Mouse (Mus musculus): ENCODE measurements around the gene Acnat2. TPM values are rescaled to one million over a fixed set of nuclear protein-coding genes. Genes with fewer than 3 reads are reported as not detected.
"Not testable (repeated sequence)": the region's sequence is repeated elsewhere in the genome, so short reads cannot be mapped to it uniquely, and the experiment has no call there.

Acnat2 gene
- not detected in 2 replicates for polyA plus RNA-seq (2014; fragmentation: Nextera tagmentation; extraction: Ambion mirVana)

DNA sequence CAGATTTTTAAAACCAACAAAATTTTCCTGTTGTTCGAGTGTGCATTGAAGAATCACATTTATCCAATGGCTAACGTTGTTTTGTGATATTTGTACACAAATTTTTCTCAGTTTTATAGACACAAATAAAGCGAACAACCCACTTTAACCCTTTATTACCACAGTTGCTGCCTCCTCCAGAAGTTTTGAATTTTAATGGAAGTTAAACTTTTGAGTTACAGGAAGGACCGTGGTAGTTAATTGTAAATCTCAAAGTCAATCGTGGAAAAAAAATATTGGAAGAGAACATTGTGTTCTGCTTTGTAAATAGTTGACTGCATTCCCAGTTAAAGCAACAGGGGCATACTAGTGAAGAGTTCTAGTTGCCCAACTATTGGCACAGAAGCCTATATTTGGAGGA lies at the start of gene Acnat2:
Acnat2 (minus strand) TSS at position 195 of the 400 bp plus-strand sequence.
- H3K9ac ChIP-seq, result not testable (repeated sequence)

DNA sequence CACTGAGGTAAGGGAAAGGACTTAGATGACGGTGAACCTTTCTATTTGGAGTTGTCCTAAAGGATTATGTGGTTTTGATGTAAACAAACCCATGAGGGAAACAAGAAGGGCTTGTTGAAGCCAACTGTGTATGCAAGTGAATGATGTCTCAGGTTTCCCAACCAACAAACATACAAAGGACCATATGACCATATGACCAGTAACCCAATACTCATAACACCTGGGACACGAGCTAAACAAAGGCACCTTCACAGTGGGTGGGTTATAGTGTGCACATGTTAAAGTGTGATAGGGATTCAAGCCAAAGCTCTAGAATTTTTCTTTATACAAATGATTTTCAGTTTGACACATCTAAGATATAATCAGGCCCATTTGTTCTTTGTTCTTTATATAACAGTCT lies 48.2 kb upstream of the Acnat2 start:
- H3K27ac ChIP-seq (ENCODE audit: low read depth), result no peak overlapping the region
- H3K4me3 ChIP-seq (ENCODE audit: low read depth, low read length), result no peak overlapping the region
- no peaks in the 10 kb centered on the region for H3K9me3 ChIP-seq (ENCODE audit: low read depth, low read length)
- no peak for TF ChIP-seq CTCF (IDR thresholded peaks at IDR 0.05; ENCODE audit: low read depth)
- H3K4me2 ChIP-seq, result no peak overlapping the region
- ATAC-seq (ENCODE audit: insufficient read depth), result peak; percentile 17; the same call in 1 of the 2 replicates
- no peaks in the 10 kb centered on the region for H3K4me1 ChIP-seq (ENCODE audit: insufficient read depth)
- DNase-seq, result no peak
- 64% methylated on average over 2 of the region's 2 CpGs for WGBS
- H3K9ac ChIP-seq, result no peak overlapping the region
- H3K36me3 ChIP-seq (ENCODE audit: insufficient read depth), result no peaks in the 10 kb centered on the region
- H3K27me3 ChIP-seq (ENCODE audit: insufficient read depth, low read length), result no peaks in the 10 kb centered on the region

More for the DNA sequence above, at the start of gene Acnat2:
- ATAC-seq (ENCODE audit: insufficient read depth); DNase-seq; H3K4me3 ChIP-seq (ENCODE audit: low read depth, low read length); H3K27me3 ChIP-seq (ENCODE audit: insufficient read depth, low read length); H3K36me3 ChIP-seq (ENCODE audit: insufficient read depth); H3K27ac ChIP-seq (ENCODE audit: low read depth); H3K9me3 ChIP-seq (ENCODE audit: low read depth, low read length); H3K4me1 ChIP-seq (ENCODE audit: insufficient read depth); H3K4me2 ChIP-seq: not testable (repeated sequence)
- WGBS, result 83% methylated on average over 5 of the region's 5 CpGs

- Histone ChIP-seq H3K4me3 (ENCODE audit: low read depth, low read length) (no peak overlapping the region), H3K9ac (no peak overlapping the region), H3K4me2 (no peak overlapping the region), H3K27me3 (ENCODE audit: insufficient read depth, low read length) (no peaks in the 10 kb centered on the region), H3K9me3 (ENCODE audit: low read depth, low read length) (no peaks in the 10 kb centered on the region), H3K4me1 (ENCODE audit: insufficient read depth) (no peaks in the 10 kb centered on the region), H3K27ac (ENCODE audit: low read depth) (no peak overlapping the region), H3K36me3 (ENCODE audit: insufficient read depth) (no peaks in the 10 kb centered on the region)
- DNase-seq (no peak), ATAC-seq (ENCODE audit: insufficient read depth) (no peak)
- 33% methylated on average over 1 of the region's 1 CpGs for WGBS
- TF ChIP-seq CTCF (IDR thresholded peaks at IDR 0.05; ENCODE audit: low read depth), result no peak
These were observed 44.0 kb upstream of the Acnat2 start for GRCm38 (mm10) chr4:49451848-49452551.

GRCm38 (mm10) chr4:49451133-49451847 lies 43.3 kb upstream of the Acnat2 start:
- ATAC-seq (ENCODE audit: insufficient read depth), result peak; percentile 17; the same call in 1 of the 2 replicates
- H3K27ac ChIP-seq (ENCODE audit: low read depth); H3K9ac ChIP-seq; H3K9me3 ChIP-seq (ENCODE audit: low read depth, low read length); H3K4me1 ChIP-seq (ENCODE audit: insufficient read depth); H3K4me2 ChIP-seq; H3K36me3 ChIP-seq (ENCODE audit: insufficient read depth); H3K4me3 ChIP-seq (ENCODE audit: low read depth, low read length); DNase-seq; H3K27me3 ChIP-seq (ENCODE audit: insufficient read depth, low read length): not testable (repeated sequence)
- WGBS, result 40% methylated on average over 1 of the region's 1 CpGs

- H3K27ac ChIP-seq (ENCODE audit: low read depth); H3K4me1 ChIP-seq (ENCODE audit: insufficient read depth); H3K9ac ChIP-seq; DNase-seq; H3K27me3 ChIP-seq (ENCODE audit: insufficient read depth, low read length); ATAC-seq (ENCODE audit: insufficient read depth); H3K36me3 ChIP-seq (ENCODE audit: insufficient read depth); H3K4me3 ChIP-seq (ENCODE audit: low read depth, low read length); H3K4me2 ChIP-seq; H3K9me3 ChIP-seq (ENCODE audit: low read depth, low read length): not testable (repeated sequence)
- WGBS, result 92% methylated on average over 3 of the region's 3 CpGs
These were observed 29.0 kb upstream of the Acnat2 start for GRCm38 (mm10) chr4:49436968-49437367.

- not testable (repeated sequence) for H3K9me3 ChIP-seq (ENCODE audit: low read depth, low read length); ATAC-seq (ENCODE audit: insufficient read depth); H3K9ac ChIP-seq; H3K4me2 ChIP-seq; DNase-seq; H3K4me3 ChIP-seq (ENCODE audit: low read depth, low read length); H3K27me3 ChIP-seq (ENCODE audit: insufficient read depth, low read length); H3K27ac ChIP-seq (ENCODE audit: low read depth); H3K4me1 ChIP-seq (ENCODE audit: insufficient read depth); H3K36me3 ChIP-seq (ENCODE audit: insufficient read depth)
- 64% methylated on average over 2 of the region's 2 CpGs for WGBS
These were observed 2.2 kb upstream of the Acnat2 start for GRCm38 (mm10) chr4:49410151-49410550.

DNA sequence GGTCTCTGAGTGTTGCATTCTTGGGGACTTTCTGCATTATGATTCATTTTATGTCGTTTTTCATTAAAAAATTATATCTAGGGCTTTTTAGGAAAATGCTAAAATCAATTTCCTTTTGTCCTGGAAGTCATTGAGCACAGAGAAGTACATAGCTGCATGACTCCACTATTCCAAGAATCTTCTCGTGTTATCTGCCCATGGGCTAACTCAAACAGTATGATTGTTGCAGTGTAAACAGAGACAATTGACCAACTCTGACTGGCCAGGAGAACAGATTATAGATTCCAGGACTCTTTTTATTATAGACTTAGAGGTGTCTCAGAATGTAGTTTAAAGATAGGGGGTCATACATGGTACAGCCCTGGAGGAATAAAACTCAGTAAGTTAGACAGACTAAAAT lies 21.1 kb downstream of the Acnat2 start:
- WGBS, result 31% methylated on average over 2 of the region's 2 CpGs

GRCm38 (mm10) chr4:49383576-49384318 lies 24.2 kb downstream of the Acnat2 start:
- H3K27ac ChIP-seq (ENCODE audit: low read depth); H3K9ac ChIP-seq; ATAC-seq (ENCODE audit: insufficient read depth); H3K27me3 ChIP-seq (ENCODE audit: insufficient read depth, low read length); H3K4me3 ChIP-seq (ENCODE audit: low read depth, low read length); DNase-seq; H3K4me1 ChIP-seq (ENCODE audit: insufficient read depth); H3K4me2 ChIP-seq; H3K36me3 ChIP-seq (ENCODE audit: insufficient read depth); H3K9me3 ChIP-seq (ENCODE audit: low read depth, low read length): not testable (repeated sequence)
- WGBS, result 10% methylated on average over 1 of the region's 2 CpGs

More for the DNA sequence above, 21.1 kb downstream of the Acnat2 start:
- Histone ChIP-seq H3K27ac (ENCODE audit: low read depth) (no peak overlapping the region), H3K4me3 (ENCODE audit: low read depth, low read length) (no peak overlapping the region), H3K9ac (no peak overlapping the region), H3K36me3 (ENCODE audit: insufficient read depth) (no peaks in the 10 kb centered on the region), H3K9me3 (ENCODE audit: low read depth, low read length) (no peaks in the 10 kb centered on the region), H3K4me2 (no peak overlapping the region), H3K27me3 (ENCODE audit: insufficient read depth, low read length) (no peaks in the 10 kb centered on the region), H3K4me1 (ENCODE audit: insufficient read depth) (no peaks in the 10 kb centered on the region)
- no peak for DNase-seq
- no peak for ATAC-seq (ENCODE audit: insufficient read depth)
- TF ChIP-seq CTCF (IDR thresholded peaks at IDR 0.05; ENCODE audit: low read depth), result no peak

- H3K9ac ChIP-seq; H3K4me1 ChIP-seq (ENCODE audit: insufficient read depth); H3K27ac ChIP-seq (ENCODE audit: low read depth); H3K4me2 ChIP-seq; H3K27me3 ChIP-seq (ENCODE audit: insufficient read depth, low read length); H3K4me3 ChIP-seq (ENCODE audit: low read depth, low read length); H3K36me3 ChIP-seq (ENCODE audit: insufficient read depth); DNase-seq; ATAC-seq (ENCODE audit: insufficient read depth): not testable (repeated sequence)
- H3K9me3 ChIP-seq (ENCODE audit: low read depth, low read length), result peaks cover 10% of the 10 kb centered on the region; the same call in 1 of the 2 replicates
- WGBS, result 86% methylated on average over 3 of the region's 3 CpGs
These were observed 39.9 kb downstream of the Acnat2 start for GRCm38 (mm10) chr4:49368046-49368445.

Measured in lung, embryonic 14.5 days (tissue).